Mouse (Mus musculus) kidney, postnatal 14 days (tissue): ENCODE measurements around the gene Bmpr1a.
"Not testable (repeated sequence)": the region's sequence is repeated elsewhere in the genome, so short reads cannot be mapped to it uniquely, and the experiment has no call there.

ENCODE experiments used
- DNase-seq: peaks from one replicate; pipeline ENCODE4 v3.0.0; 2022; ENCODE audit warnings: mixed read lengths

Bmpr1a gene

GRCm38 (mm10) chr14:34377121-34377520 lies 126.0 kb downstream of the Bmpr1a start:
- DNase-seq, result no peak

DNA sequence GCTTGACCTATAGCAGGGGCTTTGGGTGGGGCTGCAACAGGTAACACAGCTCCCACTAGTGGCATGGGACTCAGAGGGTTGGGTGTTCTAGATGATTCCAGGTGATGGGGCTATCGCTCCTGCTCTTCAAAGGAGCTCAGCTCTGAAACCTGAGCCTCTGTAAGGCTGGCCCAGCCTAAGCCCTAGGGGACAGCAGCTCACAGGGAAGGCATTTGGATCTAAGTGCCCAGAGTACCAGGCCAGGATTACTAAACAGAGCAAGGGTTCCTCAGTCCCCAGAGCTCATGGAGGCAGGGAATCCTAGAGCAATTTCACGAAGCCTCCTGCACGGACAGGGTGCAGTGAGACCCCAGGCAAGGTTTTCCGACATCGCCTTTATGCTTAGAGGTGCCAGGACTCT lies 127.2 kb downstream of the Bmpr1a start:
- DNase-seq, result no peak

DNA sequence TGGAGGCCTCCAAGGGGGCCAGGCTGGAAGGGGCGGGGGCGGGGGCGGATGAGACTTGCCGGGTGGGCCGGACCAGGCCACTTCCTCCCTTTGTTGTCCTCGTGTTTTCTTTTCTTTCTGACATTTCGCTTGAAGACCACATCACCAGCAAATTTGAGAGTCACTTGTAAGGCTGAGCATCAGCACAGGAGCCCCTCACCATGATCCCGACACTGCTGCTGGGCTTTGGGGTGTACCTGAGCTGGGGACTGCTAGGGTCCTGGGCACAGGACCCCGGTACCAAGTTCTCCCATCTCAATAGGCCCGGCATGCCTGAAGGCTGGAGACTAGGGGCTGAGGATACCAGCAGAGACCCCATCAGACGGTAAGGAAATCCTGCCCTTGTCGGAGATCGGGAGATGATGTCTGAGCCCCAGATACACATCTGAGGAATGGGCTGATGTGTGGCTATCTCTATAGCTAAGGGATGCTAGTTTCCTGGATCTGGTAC lies 127.7 kb downstream of the Bmpr1a start, which contains the start of gene Mmrn2:
Gene Mmrn2 (plus strand): TSS at position 51 of the 490 bp plus-strand sequence.
- DNase-seq, result no peak

- no peak for DNase-seq
Observed at GRCm38 (mm10) chr14:34374577-34374976, 128.6 kb downstream of the Bmpr1a start, which contains the start of gene Sncg. TSS of gene Sncg (minus strand) at chr14:34374789.

DNA sequence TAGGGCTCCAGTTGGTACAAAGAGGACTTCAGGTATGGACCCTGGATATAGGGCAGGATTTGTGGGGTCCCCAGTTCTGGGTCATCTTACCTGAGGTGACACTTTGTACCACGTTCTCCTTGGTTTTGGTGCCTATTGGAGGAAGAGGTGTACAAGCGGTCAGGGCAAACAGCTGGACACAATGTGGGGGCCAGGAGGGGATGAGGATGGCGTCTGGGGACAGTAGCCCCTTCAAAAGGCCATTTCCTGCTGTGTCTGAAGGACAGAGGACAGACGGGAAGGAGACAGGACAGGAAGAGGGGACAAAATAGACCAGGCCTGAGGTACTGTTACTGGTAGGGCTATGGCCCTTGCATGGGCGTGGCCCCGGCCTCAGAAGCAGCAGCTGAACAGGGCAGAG lies 129.6 kb downstream of the Bmpr1a start:
- no peak for DNase-seq

DNA sequence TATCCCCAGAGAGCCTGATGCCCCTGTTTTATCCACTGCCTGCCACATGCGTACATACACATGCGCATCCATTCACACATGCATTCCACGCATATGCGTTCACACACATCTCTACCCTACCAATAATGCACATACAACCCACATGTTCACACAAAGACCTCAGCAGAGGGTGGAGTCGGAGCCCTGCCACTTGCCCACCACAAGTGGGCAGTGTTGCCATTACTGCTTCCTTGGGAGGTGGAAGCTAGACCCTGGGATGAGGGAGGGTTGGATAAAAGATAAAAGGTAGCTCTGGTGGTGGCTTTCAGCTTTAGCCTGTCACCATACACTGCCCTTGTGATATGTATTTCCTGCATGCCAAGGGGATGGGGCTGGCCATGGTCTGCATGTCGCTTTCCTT lies 130.5 kb downstream of the Bmpr1a start:
- DNase-seq, result peak; percentile 70

GRCm38 (mm10) chr14:34371763-34372162 lies 131.4 kb downstream of the Bmpr1a start:
- no peak for DNase-seq

- no peak for DNase-seq
Observed at GRCm38 (mm10) chr14:34370921-34371320, 132.2 kb downstream of the Bmpr1a start.

DNA sequence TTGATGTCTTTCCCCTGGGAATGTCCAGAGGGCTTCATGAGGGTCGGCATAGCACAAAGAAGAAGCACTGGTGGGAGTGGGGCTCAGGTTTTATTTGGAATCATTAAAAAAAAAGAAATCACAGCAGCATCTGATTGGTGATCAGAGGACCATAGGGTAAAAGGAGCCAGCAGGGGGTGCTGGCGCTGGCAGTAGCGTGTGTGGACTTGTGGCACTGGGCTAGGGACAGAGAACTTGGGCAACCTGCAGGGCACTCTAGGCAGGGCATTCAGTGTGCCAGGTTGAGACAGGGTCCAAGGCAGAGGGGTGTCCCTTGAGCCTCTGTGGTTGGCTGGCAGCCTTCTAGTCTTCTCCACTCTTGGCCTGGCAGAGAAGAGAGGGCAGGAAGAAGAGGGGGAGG lies 132.9 kb downstream of the Bmpr1a start:
- no peak for DNase-seq

DNA sequence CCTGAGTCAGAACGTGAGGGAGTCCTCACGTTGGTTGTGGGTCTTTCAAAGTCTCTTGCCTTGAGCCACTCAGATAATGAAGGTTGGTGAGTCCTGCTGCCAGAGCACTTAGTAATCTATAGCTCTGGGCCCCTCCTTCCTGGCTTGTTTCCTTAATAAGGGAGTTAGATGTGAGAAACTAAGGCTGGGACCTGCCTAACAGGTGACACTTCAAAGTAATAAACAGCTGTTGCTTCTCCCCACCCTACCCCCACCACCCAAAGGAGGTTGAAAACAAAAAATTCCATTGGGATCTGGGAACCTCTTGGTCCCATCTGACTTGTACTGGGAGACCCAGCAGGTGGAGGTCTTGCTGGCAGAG lies 138.0 kb downstream of the Bmpr1a start:
- DNase-seq, result no peak

- not testable (repeated sequence) for DNase-seq
Observed at GRCm38 (mm10) chr14:34364254-34365146, 138.6 kb downstream of the Bmpr1a start.

DNA sequence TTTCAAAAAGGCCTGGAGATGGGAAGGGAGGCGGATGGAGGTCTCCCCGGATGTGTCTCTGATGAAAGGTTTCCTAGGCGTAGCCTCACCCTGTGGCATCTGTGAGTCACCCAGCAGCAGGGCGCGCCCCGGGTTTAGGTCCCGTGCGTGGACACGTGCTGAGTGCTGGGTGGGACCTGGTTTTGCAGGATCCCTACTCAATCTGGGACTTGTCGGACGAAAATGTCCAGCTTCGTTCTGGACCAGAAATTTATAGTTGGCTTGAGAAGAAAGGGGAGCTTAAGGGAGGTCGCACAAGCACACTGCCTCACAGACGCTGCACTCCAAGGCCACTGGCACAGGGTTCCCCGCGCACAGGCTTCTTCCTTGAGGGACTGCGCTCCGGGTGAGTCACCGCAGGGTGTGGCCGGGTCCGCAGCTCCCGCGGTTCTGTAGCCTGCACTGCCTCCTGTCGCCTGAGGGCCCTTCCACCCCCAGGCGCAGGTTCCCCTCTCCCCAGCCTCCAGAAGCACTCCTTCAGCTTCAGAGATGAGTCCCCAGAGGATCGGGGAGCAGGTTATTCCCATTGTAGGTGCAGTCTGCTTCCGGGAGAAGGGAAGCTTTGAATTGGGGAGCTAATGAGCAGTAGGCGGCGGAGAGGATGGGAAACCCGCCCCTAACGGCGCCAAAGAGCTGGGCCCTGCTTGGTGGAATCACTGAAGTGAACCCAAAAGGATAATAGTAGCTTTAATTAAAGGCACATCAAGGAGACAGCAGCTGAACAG lies 139.5 kb downstream of the Bmpr1a start:
- peak; percentile 72 for DNase-seq

- DNase-seq, result peak; percentile 83
Observed at GRCm38 (mm10) chr14:34362726-34363445, 140.3 kb downstream of the Bmpr1a start.

DNA sequence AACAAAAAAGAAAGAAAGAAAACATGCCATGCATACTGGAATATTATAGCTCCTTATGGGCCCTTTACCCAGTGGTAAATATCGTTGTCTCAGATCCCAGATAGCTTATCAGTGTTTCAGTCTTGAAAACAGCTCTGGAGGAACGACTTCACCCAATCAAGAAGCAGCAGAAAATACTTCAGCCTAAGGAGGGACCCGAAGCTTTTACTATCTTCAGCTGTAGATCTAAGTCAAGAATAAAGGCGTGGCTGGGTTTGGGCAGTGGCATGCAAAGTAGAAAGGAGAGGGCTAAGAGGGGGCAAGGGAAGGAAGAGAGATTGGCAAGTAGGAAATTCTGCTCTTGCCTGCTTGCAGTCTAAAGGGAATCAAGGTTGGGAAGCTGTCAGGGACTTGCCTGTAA lies 141.0 kb downstream of the Bmpr1a start:
- DNase-seq, result no peak
